Mouse (Mus musculus) ES-E14 (cell line): ENCODE results near the gene Krt14. TPM values are rescaled to one million over a fixed set of nuclear protein-coding genes. Genes with fewer than 3 reads are reported as not detected.

Source experiments
- DNase-seq: peaks from one replicate; pipeline ENCODE4 v3.0.0-alpha.2; 2013; ENCODE audit warnings: low read depth, low spot score
- H3K27ac ChIP-seq: 2 replicates; pipeline ENCODE4 v1.5.1; 2012; ENCODE audit warnings: low read depth, mild to moderate bottlenecking, low read length, moderate library complexity, mixed read lengths; ENCODE audit not compliant: poor library complexity, insufficient read depth, severe bottlenecking
- H3K36me3 ChIP-seq: 2 replicates; pipeline ENCODE4 v1.6.1; 2012; ENCODE audit warnings: mild to moderate bottlenecking, low read length, moderate library complexity, mixed read lengths; ENCODE audit not compliant: control insufficient read depth, poor library complexity, insufficient read depth, severe bottlenecking
- H3K4me1 ChIP-seq, 2 experiments: fragments of 150-350 bp in 1 of 2; sonication (generic) in 1 of 2; 2 replicates each; pipeline ENCODE4 v1.6.1; 2012; ENCODE audit warnings: low read length in 2 of 2, mild to moderate bottlenecking in 1 of 2, mixed read lengths in 1 of 2; ENCODE audit not compliant: control insufficient read depth in 2 of 2, insufficient read depth in 2 of 2, poor library complexity in 1 of 2
- H3K4me3 ChIP-seq, 2 experiments: fragments of 150-350 bp in 1 of 2; sonication (generic) in 1 of 2; 2 replicates each; pipeline ENCODE4 v1.5.1; 2012; ENCODE audit warnings: low read length in 2 of 2, low read depth in 1 of 2, mild to moderate bottlenecking in 1 of 2, mixed read lengths in 1 of 2; ENCODE audit not compliant: insufficient read depth in 1 of 2, poor library complexity in 1 of 2, severe bottlenecking in 1 of 2
- H3K9ac ChIP-seq: 2 replicates; pipeline ENCODE4 v1.6.1; 2012; ENCODE audit warnings: low read depth, mild to moderate bottlenecking, low read length, mixed read lengths; ENCODE audit not compliant: poor library complexity, insufficient read depth, severe bottlenecking
- H3K9me3 ChIP-seq: fragments of 150-350 bp; sonication (generic); 2 replicates; pipeline ENCODE4 v1.6.1; 2012; ENCODE audit warnings: low read depth, mild to moderate bottlenecking, low read length; ENCODE audit not compliant: control insufficient read depth, insufficient read depth
- CHD2 ChIP-seq: IDR thresholded peaks from 2 replicates; pipeline ENCODE4 v1.6.1; 2014; ENCODE audit warnings: mild to moderate bottlenecking, low read depth, low read length, inconsistent platforms
- HCFC1 ChIP-seq: IDR thresholded peaks from 2 replicates; pipeline ENCODE4 v1.6.1; 2012; ENCODE audit warnings: low read length, inconsistent platforms, borderline replicate concordance; ENCODE audit not compliant: insufficient read depth
- MAFK ChIP-seq: IDR thresholded peaks from 2 replicates; pipeline ENCODE4 v1.6.1; 2014; ENCODE audit warnings: mild to moderate bottlenecking, low read depth, low read length, inconsistent platforms; ENCODE audit not compliant: insufficient read depth
- ZC3H11A ChIP-seq: IDR thresholded peaks from 2 replicates; pipeline ENCODE4 v1.6.1; 2012; ENCODE audit warnings: low read depth, mild to moderate bottlenecking, inconsistent platforms, low read length, borderline replicate concordance
- ZNF384 ChIP-seq: IDR thresholded peaks from 2 replicates; pipeline ENCODE4 v1.6.1; 2012; ENCODE audit warnings: low read depth, low read length, inconsistent platforms
- in situ Hi-C, 2 experiments: fragments of 600-800 bp; cut with MboI; formaldehyde crosslinking; loops; one replicate each; pipeline ENCODE4 v1.15.1; 2025; ENCODE audit warnings: low sequenced_read_pairs in 2 of 2, inconsistent platforms in 1 of 2; ENCODE audit not compliant: unreplicated experiment in 2 of 2
- total RNA-seq: library from RNA; depleted of rRNA; stranded (reverse); fragments of 300-350 nt; gene quantifications from 2 replicates; pipeline ENCODE4 v1.2.3, GENCODE M21; 2012

Gene Krt14
- total RNA-seq, 1 experiment = 2.3 TPM

- Histone ChIP-seq H3K9ac (no peak overlapping the region), H3K36me3 (no peaks in the 10 kb centered on the region), H3K4me1 (peaks cover 5 to 28% of the 10 kb centered on the region in 2 experiments; a peak in 3 of 4 replicates), H3K27ac (no peak overlapping the region), H3K9me3 (no peaks in the 10 kb centered on the region), H3K4me3 (no peak overlapping the region)
- no peak for TF ChIP-seq CHD2
- no peak for TF ChIP-seq ZNF384
- peak; percentile 53; the same call in 1 of the 2 replicates for TF ChIP-seq ZC3H11A
- in situ Hi-C loops = loop anchor here in 1 of 2 experiments (10.0 kb wide), 1 partner anchor 95 kb away; no protein-coding TSS in a partner anchor
- peak; percentile 80 for DNase-seq
Observed at GRCm38 (mm10) chr11:100200104-100200820, 7.1 kb downstream of the Krt14 start.

GRCm38 (mm10) chr11:100198666-100199065, 8.7 kb downstream of the Krt14 start:
- Histone ChIP-seq H3K9ac (no peak overlapping the region; the same call in 1 of the 2 replicates), H3K4me1 (peaks cover 5 to 28% of the 10 kb centered on the region in 2 experiments; a peak in 3 of 4 replicates), H3K4me3 (no peak overlapping the region), H3K36me3 (no peaks in the 10 kb centered on the region), H3K27ac (no peak overlapping the region), H3K9me3 (no peaks in the 10 kb centered on the region)
- in situ Hi-C loops = loop anchor here in 1 of 2 experiments (5.0 kb wide), 1 partner anchor 94 kb away; no protein-coding TSS in a partner anchor
- peak; percentile 45 for DNase-seq
- TF ChIP-seq HCFC1 (no peak), MAFK (peak; percentile 98)

GRCm38 (mm10) chr11:100192992-100193391, 14.4 kb downstream of the Krt14 start, which contains the start of gene Krt9:
Gene Krt9 (minus strand): TSS chr11:100193246.
- DNase-seq = no peak
- Histone ChIP-seq H3K27ac (no peak within 1 kb of the TSS), H3K4me1 (peaks cover 1 to 8% of the 10 kb centered on the region in 2 experiments; a peak in 2 of 4 replicates), H3K9me3 (no peaks in the 10 kb centered on the region), H3K36me3 (no peaks in the 10 kb centered on the region), H3K4me3 (no peak within 1 kb of the TSS), H3K9ac (no peak within 1 kb of the TSS)
- TF ChIP-seq MAFK (no peak), ZC3H11A (no peak), HCFC1 (no peak), ZNF384 (no peak), CHD2 (no peak)
- in situ Hi-C loops = no loop called here

- H3K9me3 ChIP-seq = no peaks in the 10 kb centered on the region
- H3K36me3 ChIP-seq = no peaks in the 10 kb centered on the region
- 0 out of 4 replicates have a peak, but pooled peaks cover 0 to 1% of the 10 kb centered on the region in 2 experiments for H3K4me1 ChIP-seq
- H3K9ac ChIP-seq = no peak overlapping the region
- H3K4me3 ChIP-seq = no peak overlapping the region
- in situ Hi-C loops = no loop called here
- H3K27ac ChIP-seq = no peak overlapping the region
- no peak for DNase-seq
- TF ChIP-seq MAFK (no peak), ZNF384 (no peak), CHD2 (no peak), ZC3H11A (no peak), HCFC1 (no peak)
Observed at GRCm38 (mm10) chr11:100191820-100192219, 15.5 kb downstream of the Krt14 start.

- H3K4me1 ChIP-seq = no peaks in the 10 kb centered on the region
- H3K9ac ChIP-seq = no peak overlapping the region
- TF ChIP-seq ZC3H11A (no peak), ZNF384 (no peak), MAFK (no peak), CHD2 (no peak), HCFC1 (no peak)
- no peak overlapping the region for H3K4me3 ChIP-seq
- in situ Hi-C loops = no loop called here
- no peaks in the 10 kb centered on the region for H3K36me3 ChIP-seq
- no peak for DNase-seq
- H3K27ac ChIP-seq = no peak overlapping the region
- no peaks in the 10 kb centered on the region for H3K9me3 ChIP-seq
Observed at GRCm38 (mm10) chr11:100186736-100187135, 20.6 kb downstream of the Krt14 start.
